Mouse (Mus musculus) c-Kit-positive CD71-positive TER-119-negative erythroid progenitor cells, embryonic 14.5 days (primary cell): ENCODE data around the gene Wdr95.

Experiments used
- DNase-seq: peaks from one replicate; pipeline ENCODE4 v3.0.0-alpha.2; 2013; ENCODE audit warnings: low read depth

Gene Wdr95

GRCm38 (mm10) chr5:149623815-149624675 lies 95.6 kb downstream of the Wdr95 start:
- DNase-seq, result no peak

DNA sequence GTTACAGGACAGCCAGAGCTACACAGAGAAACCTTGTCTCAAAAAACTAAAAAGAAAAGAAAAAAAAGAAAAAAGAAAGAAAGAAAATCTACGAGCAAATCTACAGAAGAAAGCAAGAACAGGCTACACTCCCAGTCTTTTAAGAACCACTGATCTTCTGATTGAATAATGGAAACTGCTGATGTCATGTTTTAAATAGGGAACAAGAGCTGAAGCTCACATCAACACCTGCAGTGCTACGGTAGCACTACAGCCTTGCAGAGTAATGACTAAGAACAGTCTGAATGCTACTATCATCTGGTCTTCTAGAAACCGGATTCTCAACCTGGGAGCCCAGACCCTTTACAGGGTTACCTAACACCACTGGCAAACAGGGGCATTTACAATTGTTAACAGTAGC lies 97.1 kb downstream of the Wdr95 start:
- no peak for DNase-seq

DNA sequence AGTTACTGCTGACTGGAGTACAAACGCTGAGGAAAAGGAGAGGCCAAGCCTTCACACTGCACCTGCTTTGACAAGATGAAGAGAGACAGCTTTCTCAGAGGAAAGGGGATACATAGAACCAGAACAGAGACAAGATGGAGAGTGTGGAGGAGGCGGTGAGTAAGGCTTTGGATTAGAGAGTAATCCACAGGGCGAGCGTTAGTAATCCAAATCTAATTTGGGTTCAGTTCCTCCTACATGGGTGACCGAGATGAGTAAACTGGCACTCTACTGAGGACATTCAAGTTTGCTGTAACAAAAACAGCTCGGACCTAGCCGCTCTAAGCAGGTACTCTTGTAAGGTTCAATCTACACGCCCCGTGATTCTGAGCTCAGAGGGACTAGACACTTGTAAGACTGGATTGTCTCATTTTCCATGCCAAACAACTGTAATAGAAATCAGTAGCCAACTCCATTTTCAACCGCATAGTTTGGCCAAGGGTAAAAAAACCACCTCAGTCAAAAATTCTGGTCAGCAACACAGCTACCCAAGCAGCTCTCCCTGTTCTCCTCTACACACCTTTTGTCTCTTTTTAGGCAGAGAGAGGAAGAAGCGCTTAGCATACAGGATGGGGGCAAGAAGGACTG lies 106.0 kb downstream of the Wdr95 start:
- no peak for DNase-seq

DNA sequence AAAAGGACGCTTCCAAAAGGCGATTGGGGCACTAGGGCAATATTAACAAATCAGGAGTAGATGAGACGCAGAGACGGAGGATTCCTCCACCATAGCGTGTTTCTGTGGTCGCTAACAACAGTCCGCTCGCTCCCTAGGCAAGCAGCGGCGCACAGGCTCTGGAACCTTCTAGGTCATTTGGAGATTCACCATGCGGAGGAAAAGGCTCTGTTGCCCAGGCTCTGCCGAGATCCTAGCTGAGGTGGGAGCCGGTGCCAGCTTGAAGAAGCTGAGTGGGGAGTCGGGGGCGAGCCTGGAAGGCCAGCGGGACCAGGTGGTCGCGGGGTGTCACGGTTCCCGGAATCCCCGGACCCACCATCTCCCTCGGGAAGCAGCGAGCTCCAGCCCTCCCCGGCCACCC lies 107.1 kb downstream of the Wdr95 start:
- no peak for DNase-seq

DNA sequence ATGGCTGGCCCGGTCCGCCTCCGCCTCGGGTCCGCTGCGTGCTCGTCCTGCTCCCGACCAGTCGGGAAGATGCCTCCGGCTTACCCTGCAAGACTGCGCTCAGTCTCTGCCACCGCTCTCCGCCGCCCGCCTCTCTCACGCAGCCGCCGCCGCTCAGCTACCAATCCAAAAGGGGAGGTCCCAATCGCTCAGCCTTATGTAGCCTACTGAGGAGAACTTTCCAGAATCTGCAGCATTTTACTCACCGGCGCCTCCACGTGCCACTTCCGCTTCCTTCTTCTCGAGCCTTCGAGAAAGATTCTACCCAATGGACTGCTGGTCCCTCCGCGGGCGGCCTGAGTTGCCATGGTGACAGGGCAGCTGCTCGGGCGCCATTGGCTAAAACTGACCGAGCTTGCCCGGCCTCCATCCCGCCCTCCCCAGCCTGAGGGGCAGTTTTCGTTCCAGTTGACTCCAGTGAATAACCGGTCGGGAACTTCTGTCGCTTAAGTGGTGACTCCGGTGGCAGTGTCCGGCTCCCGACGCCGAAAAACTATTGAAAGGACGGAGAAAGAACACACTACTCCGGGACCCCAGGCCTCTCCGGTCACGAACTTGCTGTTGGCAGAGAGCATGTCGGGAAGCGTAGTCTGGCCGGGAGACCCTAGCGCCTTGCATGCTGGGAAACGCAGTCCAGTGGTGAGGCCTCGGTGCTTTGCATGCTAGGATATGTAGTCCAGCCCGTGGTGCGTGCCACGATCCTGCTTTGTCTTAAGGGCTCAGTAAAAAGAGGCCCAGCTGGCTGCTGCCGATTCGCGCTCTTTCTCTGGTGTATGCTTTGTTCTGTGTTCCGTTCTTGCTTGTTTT lies 107.8 kb downstream of the Wdr95 start, which contains the start of gene Hsph1:
Gene Hsph1 (minus strand): TSS at position 302 of the 846 bp plus-strand sequence.
- DNase-seq, result peak; percentile 96

DNA sequence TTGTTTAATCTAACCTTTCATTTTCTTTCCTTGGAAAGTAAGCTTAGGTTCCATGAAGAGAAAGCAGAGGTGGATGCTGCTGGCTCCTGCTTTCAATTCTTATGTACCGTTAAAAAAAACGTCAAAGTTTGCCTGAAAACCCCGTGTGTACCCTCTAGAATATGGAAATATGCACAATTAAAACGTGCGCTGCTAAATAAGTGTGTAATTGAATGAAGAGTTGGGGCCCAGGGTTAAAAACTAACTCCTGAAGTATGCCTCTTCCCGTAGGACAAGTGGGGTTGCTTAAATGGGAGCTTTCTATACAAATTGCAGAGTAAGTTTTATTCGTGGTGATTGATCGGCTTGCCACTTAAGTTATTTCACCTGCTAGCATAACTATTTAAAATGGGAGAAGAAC lies 108.8 kb downstream of the Wdr95 start:
- DNase-seq, result no peak

- no peak for DNase-seq
Observed at GRCm38 (mm10) chr5:149641277-149641892, 112.9 kb downstream of the Wdr95 start.

DNA sequence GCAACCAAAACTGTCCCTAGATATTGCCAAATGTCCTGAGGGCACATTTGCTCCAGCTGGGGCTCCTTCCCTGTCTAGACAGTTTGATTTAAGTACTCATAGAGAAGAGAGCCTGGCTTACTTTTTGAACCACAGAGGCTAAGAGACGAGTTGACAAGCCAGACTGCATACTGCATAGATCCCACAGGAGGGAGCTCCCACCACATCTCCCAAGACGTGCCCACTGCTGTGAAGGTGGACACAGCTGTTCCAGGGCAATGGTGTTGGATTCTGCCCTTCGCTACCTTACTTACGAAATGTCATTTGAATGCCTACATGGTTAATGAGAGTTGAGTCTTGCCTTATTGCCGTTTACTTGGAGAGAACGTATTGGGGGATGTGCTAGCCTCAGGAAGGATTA lies 113.9 kb downstream of the Wdr95 start:
- no peak for DNase-seq

DNA sequence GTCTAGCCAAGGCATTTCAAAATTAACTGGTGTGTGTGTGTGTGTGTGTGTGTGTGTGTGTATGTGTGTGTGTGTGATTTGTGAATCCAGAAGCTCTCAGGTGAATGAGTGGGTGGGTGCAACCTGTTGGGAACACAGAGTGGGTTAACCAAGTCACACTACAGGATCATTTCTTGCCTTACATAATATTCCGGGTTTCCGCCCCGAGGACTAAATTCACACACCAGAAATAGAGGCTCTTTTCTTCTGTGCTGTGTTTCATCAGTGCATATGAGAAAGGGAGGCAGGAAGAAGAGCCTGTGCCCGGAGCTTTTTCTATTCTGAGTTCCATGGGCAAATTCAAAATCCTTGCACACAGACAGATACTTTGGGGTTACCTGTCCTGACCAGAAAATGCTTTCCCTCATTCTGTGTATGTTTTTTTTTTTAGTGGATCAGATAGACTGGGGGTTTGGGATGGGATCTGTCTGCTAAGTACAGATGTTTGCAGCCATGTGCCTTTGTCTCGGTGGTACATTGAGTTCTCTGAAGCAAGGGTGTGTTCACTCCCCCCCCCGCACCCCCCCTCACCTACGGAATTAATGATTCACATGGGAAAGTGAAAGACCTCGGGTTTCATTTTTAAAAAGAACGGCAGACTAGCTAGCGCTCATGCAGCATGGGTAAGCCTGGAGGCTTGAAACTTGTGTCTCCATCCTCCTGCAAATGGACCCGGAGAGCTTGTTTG lies 114.5 kb downstream of the Wdr95 start:
- no peak for DNase-seq

- DNase-seq, result no peak
Observed at GRCm38 (mm10) chr5:149647367-149648115, 119.1 kb downstream of the Wdr95 start.

DNA sequence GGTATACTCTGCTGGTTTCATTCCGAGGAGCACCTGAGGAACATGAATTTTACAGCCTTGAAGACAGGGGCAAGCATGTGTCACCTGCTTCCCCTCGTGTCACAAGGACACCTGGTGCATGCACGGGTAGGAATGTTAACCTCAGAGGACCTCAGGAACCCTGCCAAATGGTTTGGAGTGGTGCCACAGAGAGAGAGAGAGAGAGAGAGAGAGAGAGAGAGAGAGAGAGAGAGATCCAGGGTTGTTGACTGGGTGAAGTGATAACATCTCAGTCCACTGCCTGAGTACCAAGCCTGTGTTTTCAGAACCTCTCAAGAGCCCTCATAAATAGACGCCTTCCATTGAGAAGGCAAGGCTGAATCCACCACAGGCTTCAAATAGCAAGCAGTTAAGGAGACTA lies 119.7 kb downstream of the Wdr95 start:
- DNase-seq, result no peak

DNA sequence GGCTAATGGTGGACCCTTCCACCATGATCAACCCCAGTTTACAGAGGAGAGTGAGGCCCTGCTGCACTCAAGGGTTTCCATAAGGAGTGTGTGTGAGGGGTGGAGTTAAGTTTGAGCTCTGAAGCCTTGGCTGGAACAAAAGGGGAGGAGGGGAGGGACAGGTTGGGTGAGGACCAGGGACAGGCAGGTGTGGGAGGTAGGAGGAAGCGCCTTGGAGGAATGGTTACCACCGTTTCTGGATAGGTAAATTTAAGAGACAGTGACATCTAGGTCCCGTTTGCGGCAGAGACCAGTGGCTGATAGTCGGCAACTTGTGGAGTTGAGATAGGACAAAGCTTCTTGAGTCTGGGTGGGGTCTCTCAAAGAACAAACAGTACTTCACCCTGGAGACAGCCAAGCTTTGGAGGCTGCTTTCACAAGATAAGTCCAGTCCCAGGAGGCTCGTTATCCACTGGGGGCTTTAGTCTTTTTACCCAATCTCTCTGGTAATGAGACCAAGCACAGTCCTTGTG lies 120.5 kb downstream of the Wdr95 start:
- DNase-seq, result peak; percentile 90

DNA sequence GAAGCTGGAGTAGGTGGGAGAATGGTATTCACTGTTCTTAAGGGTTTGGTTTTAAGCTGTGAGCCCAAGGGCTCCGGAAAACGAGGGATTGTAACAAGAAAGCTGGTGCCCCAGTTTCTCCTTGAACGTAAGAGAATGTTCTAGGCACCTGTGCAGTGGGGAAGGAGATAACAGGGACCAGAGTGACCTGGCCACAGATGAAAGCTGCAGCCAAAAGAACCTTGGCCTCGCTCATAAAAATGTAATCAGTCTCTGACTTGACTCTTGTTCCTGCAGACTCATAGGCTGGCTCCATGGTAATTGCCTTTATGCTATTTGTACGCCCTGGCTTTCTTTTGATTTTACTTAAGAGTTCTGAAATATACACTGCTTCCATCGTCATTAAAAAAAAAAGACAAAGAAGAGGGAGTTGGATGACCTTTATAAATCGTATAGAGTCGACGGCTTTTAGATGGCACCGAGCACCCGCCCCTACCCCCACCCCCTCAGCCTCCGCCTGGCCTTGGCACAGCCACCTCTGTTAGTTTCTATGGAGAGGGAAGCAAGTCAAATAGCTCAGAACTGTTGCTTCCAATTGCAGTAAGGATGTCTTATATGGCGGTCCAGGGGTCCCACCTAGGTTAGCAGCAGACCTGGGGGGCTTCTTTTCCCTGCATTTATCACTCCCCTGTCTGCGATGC lies 121.2 kb downstream of the Wdr95 start:
- no peak for DNase-seq

DNA sequence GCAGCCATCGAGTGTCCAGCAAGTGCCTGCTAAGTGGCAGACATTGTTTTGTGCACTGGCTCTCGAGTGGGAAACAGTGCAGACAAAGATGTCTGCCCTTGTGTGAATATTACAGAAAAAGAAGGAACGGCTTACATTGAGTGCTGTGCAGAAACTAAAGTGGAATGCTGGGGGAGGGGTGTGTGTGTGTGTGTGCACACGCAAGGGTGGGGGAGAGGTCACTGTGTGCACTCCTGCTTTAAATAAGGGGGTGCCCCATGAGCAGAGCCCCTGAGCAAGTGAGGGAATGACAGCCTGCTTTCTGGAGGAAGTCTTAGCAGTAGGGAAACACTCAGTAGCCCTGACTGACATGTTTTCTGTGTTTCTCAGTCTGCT lies 121.7 kb downstream of the Wdr95 start:
- DNase-seq, result no peak

DNA sequence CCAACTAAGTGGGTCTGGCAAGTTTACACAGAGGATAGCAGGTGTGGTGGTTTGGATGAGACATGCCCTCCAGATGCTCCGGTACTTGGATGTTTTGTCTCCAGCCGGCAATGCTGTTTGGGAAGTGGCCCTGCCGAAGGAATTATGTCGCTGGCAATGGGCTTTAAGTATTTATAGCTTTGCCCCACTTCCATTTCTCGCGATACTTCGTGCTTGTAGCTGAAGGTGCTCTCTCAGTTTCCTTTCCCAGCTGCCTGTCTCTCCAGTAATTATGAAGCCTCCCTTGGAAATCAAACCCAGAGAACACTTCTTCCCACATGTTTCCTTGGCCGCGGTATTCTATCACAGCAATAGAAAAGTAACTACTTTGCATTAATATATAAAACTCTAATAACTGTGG lies 127.2 kb downstream of the Wdr95 start:
- no peak for DNase-seq

DNA sequence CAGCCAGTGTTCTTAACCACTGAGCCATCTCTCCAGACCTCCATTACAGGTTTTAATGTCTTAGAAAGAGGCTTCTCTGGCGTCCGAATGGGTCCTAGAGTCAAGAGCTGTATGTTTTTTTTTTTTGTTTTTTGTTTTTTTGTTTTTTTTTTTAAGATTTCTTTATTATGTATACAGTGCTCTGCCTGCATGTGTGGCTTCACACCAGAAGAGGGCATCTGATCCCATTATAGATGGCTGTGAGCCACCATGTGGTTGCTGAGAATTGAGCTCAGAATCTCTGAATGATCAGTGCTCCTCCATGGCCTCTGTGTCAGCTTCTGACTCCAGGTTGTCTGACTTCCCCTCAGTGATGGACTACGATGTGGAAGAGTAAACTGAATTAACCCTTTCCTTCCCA lies 129.5 kb downstream of the Wdr95 start:
- no peak for DNase-seq

- no peak for DNase-seq
Observed at GRCm38 (mm10) chr5:149658741-149659413, 130.4 kb downstream of the Wdr95 start.

- DNase-seq, result no peak
Observed at GRCm38 (mm10) chr5:149659414-149659780, 130.9 kb downstream of the Wdr95 start.

GRCm38 (mm10) chr5:149661428-149661827 lies 132.9 kb downstream of the Wdr95 start:
- DNase-seq, result no peak
